Mouse (Mus musculus) megakaryocyte, embryonic 14.5 days (primary cell): Measurements from ENCODE around the gene Ctnna3.

Experiments used
- FLI1 ChIP-seq: IDR thresholded peaks from 2 replicates; pipeline ENCODE4 v1.6.1; 2012; ENCODE audit warnings: low read length, inconsistent platforms, mixed read lengths
- GATA1 ChIP-seq: IDR thresholded peaks from 3 replicates; pipeline ENCODE4 v1.6.1; 2012; ENCODE audit warnings: mixed read lengths, low read length, inconsistent platforms, borderline replicate concordance

DNA sequence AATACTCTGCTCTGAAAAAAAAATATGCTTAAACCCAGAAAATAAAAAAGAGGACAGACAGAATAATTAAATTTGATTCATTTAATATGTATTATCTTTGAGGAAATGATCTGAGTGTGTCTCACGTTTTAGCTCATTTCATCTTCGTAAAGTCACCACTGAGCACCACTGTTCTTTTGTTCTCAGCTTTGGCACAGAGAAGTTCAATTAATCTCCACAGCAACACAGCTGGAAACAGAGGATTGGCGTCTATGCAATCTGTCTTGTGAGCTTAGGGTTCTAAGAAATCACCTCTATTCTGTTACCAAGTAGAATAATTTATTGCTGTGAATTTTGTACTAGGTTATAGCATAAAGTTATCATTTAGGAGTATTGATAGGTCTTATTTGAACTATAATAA is 217.4 kb downstream of the Ctnna3 start:
- no peak for TF ChIP-seq GATA1
- TF ChIP-seq FLI1, result no peak
